Mouse (Mus musculus) CH12.LX (cell line): ENCODE results near the gene Gm7879. TPM values are rescaled to one million over a fixed set of nuclear protein-coding genes. Genes with fewer than 3 reads are reported as not detected.

ENCODE experiments used
- DNase-seq: peaks from one replicate; pipeline ENCODE4 v3.0.0-alpha.2; 2013; ENCODE audit errors: extremely low read depth
- H3K27ac ChIP-seq: 2 replicates; pipeline ENCODE4 v1.5.1; 2012; ENCODE audit warnings: low read depth, mild to moderate bottlenecking, control low read depth, moderate library complexity; ENCODE audit not compliant: insufficient read depth
- H3K27me3 ChIP-seq: replicated peaks from 2 replicates; pipeline ENCODE3; 2012; ENCODE audit warnings: inconsistent platforms
- H3K36me3 ChIP-seq, 2 experiments: replicated peaks in 1 of 2; 2 replicates each; pipeline versions ENCODE3 to v1.6.1; 2012; ENCODE audit warnings: inconsistent platforms in 1 of 2, low read length in 1 of 2, mild to moderate bottlenecking in 1 of 2, mixed read lengths in 1 of 2, moderate library complexity in 1 of 2; ENCODE audit not compliant: control insufficient read depth in 1 of 2, insufficient read depth in 1 of 2
- H3K4me1 ChIP-seq, 2 experiments: 2 replicates each; pipeline ENCODE4 v1.6.1; 2012; ENCODE audit warnings: inconsistent platforms in 1 of 2, moderate library complexity in 1 of 2; ENCODE audit not compliant: insufficient read depth in 2 of 2, control insufficient read depth in 1 of 2
- H3K4me2 ChIP-seq: 2 replicates; pipeline ENCODE4 v1.6.1; 2012; ENCODE audit warnings: low read depth, mild to moderate bottlenecking, control low read depth; ENCODE audit not compliant: poor library complexity, insufficient read depth, severe bottlenecking
- H3K4me3 ChIP-seq, 3 experiments: fragments of 150-350 bp in 1 of 3; sonication (generic) in 1 of 3; replicated peaks in 1 of 3; 2 replicates each; pipeline versions ENCODE3 to v1.5.1; 2011 to 2012; ENCODE audit warnings: low read depth in 2 of 3, low read length in 2 of 3, mild to moderate bottlenecking in 2 of 3, moderate library complexity in 2 of 3, control low read depth in 1 of 3, improper control_type of control experiment in 1 of 3, inconsistent platforms in 1 of 3, mixed read lengths in 1 of 3; ENCODE audit not compliant: poor library complexity in 1 of 3
- H3K79me2 ChIP-seq: replicated peaks from 2 replicates; pipeline ENCODE4 v1.6.1; 2012; ENCODE audit warnings: mild to moderate bottlenecking, moderate library complexity; ENCODE audit not compliant: control insufficient read depth, poor library complexity, insufficient read depth, severe bottlenecking; ENCODE audit errors: extremely low read depth
- H3K9ac ChIP-seq: 2 replicates; pipeline ENCODE4 v1.6.1; 2012; ENCODE audit warnings: low read depth, mild to moderate bottlenecking, control low read depth, moderate library complexity; ENCODE audit not compliant: insufficient read depth
- H3K9me3 ChIP-seq: replicated peaks from 2 replicates; pipeline ENCODE3; 2012; ENCODE audit warnings: low read length, inconsistent platforms, mixed read lengths
- CTCF ChIP-seq, 2 experiments: IDR thresholded peaks in 1 of 2; conservative IDR thresholded peaks in 1 of 2; 2 replicates each; pipeline ENCODE4 v1.5.1; 2011 to 2012; ENCODE audit warnings: low read depth in 2 of 2, low read length in 2 of 2, improper control_type of control experiment in 1 of 2, inconsistent platforms in 1 of 2, mild to moderate bottlenecking in 1 of 2, moderate library complexity in 1 of 2
- GABPA ChIP-seq: IDR thresholded peaks from 2 replicates; pipeline ENCODE4 v1.6.1; 2012; ENCODE audit warnings: low read depth, low read length, improper control_type of control experiment, inconsistent platforms; ENCODE audit not compliant: insufficient replicate concordance
- JUND ChIP-seq: conservative IDR thresholded peaks from 2 replicates; pipeline ENCODE4 v1.6.1; 2011; ENCODE audit warnings: low read depth, low read length, improper control_type of control experiment
- MEF2A ChIP-seq: IDR thresholded peaks from 2 replicates; pipeline ENCODE4 v1.6.1; 2014; ENCODE audit warnings: low read depth, mild to moderate bottlenecking, inconsistent platforms, low read length, improper control_type of control experiment, borderline replicate concordance
- NRF1 ChIP-seq: IDR thresholded peaks from 2 replicates; pipeline ENCODE4 v1.6.1; 2014; ENCODE audit warnings: low read depth, mild to moderate bottlenecking, inconsistent platforms, low read length, improper control_type of control experiment, moderate library complexity
- RCOR1 ChIP-seq: conservative IDR thresholded peaks from 2 replicates; pipeline ENCODE4 v1.6.1; 2012; ENCODE audit warnings: low read depth, mild to moderate bottlenecking, inconsistent platforms, low read length, improper control_type of control experiment
- SIN3A ChIP-seq: IDR thresholded peaks from 2 replicates; pipeline ENCODE4 v1.6.1; 2012; ENCODE audit warnings: low read length, improper control_type of control experiment, inconsistent platforms
- UBTF ChIP-seq: IDR thresholded peaks from 2 replicates; pipeline ENCODE4 v1.6.1; 2012; ENCODE audit warnings: low read depth, mild to moderate bottlenecking, inconsistent platforms, low read length, improper control_type of control experiment, moderate library complexity
- USF2 ChIP-seq: conservative IDR thresholded peaks from 2 replicates; pipeline ENCODE4 v1.6.1; 2011; ENCODE audit warnings: low read depth, low read length, improper control_type of control experiment
- ZNF384 ChIP-seq: IDR thresholded peaks from 2 replicates; pipeline ENCODE4 v1.6.1; 2012; ENCODE audit warnings: low read depth, low read length, improper control_type of control experiment, inconsistent platforms
- dilution Hi-C: fragments of 300-500 bp; cut with MboI; formaldehyde crosslinking; loops from 2 replicates; pipeline ENCODE4 v1.14.3; 2020; ENCODE audit warnings: low sequenced_read_pairs; ENCODE audit not compliant: extremely low pct_unique_long_range_greater_than_20kb, extremely low pct_ligation_motif_present
- in situ Hi-C: fragments of 300-500 bp; cut with MboI; formaldehyde crosslinking; loops from 3 replicates; pipeline ENCODE4 v1.14.3; 2019; ENCODE audit warnings: low sequenced_read_pairs, low pct_ligation_motif_present, low pct_unique_long_range_greater_than_20kb, mixed read lengths
- polyA plus RNA-seq: library from polyadenylated mRNA; unstranded; fragments of >175 nt; gene quantifications from 2 replicates; pipeline ENCODE4 v1.2.1, GENCODE M21; 2012; ENCODE audit warnings: low read depth; ENCODE audit not compliant: insufficient read length
- total RNA-seq, 2 experiments: library from RNA; depleted of rRNA; stranded (reverse); fragments of 300-350 nt in 1 of 2; fragments of >200 nt in 1 of 2; gene quantifications; 2 replicates each; pipeline ENCODE4 v1.2.3; 2012 to 2014

The Gm7879 gene
- total and polyA plus RNA-seq, 3 experiments: 1.0 to 16.3 (median 1.4) TPM

- no peak for TF ChIP-seq ZNF384
- no peak for DNase-seq
- Histone ChIP-seq H3K36me3 (no peaks in the 10 kb centered on the region), H3K79me2 (no peaks in the 10 kb centered on the region), H3K9ac (no peak overlapping the region), H3K4me2 (no peak overlapping the region), H3K27ac (no peak overlapping the region), H3K27me3 (no peaks in the 10 kb centered on the region), H3K4me1 (no peaks in the 10 kb centered on the region), H3K4me3 (no peak overlapping the region), H3K9me3 (no peaks in the 10 kb centered on the region)
- in situ Hi-C loops (no loop called here), dilution Hi-C loops (no loop called here)
These were observed 8.3 kb upstream of the Gm7879 start for GRCm38 (mm10) chr5:43904685-43905084.

- Histone ChIP-seq H3K79me2 (no peaks in the 10 kb centered on the region), H3K4me1 (no peaks in the 10 kb centered on the region)
- dilution Hi-C loops: no loop called here
- no peak for TF ChIP-seq GABPA
- TF ChIP-seq JUND: no peak
- TF ChIP-seq MEF2A: no peak
- no peak for TF ChIP-seq UBTF
- TF ChIP-seq, all 38 proteins: peak for 0
- H3K27ac ChIP-seq: no peak overlapping the region
- no peak overlapping the region for H3K4me2 ChIP-seq
- no peak overlapping the region for H3K4me3 ChIP-seq
- in situ Hi-C loops: no loop called here
- H3K9ac ChIP-seq: no peak overlapping the region
- H3K27me3 ChIP-seq: no peaks in the 10 kb centered on the region
- no peaks in the 10 kb centered on the region for H3K9me3 ChIP-seq
- no peak for DNase-seq
- no peaks in the 10 kb centered on the region for H3K36me3 ChIP-seq
These were observed 3.7 kb upstream of the Gm7879 start for GRCm38 (mm10) chr5:43909213-43909612.

GRCm38 (mm10) chr5:43910006-43910405, 2.9 kb upstream of the Gm7879 start:
- Histone ChIP-seq H3K4me1 (no peaks in the 10 kb centered on the region), H3K79me2 (no peaks in the 10 kb centered on the region), H3K4me2 (no peak overlapping the region), H3K36me3 (no peaks in the 10 kb centered on the region), H3K27me3 (no peaks in the 10 kb centered on the region), H3K9ac (no peak overlapping the region), H3K4me3 (no peak overlapping the region), H3K27ac (no peak overlapping the region), H3K9me3 (no peaks in the 10 kb centered on the region)
- DNase-seq: no peak
- dilution Hi-C loops (no loop called here), in situ Hi-C loops (no loop called here)
- no peak for TF ChIP-seq USF2
- TF ChIP-seq SIN3A: no peak
- no peak for TF ChIP-seq RCOR1
- TF ChIP-seq NRF1: no peak
- no peak for TF ChIP-seq CTCF (conservative IDR thresholded peaks at IDR 0.05 in 1 of 2, IDR thresholded peaks at IDR 0.05 in 1 of 2; ENCODE audit: low read depth in 2 of 2, low read length in 2 of 2)
